Mouse (Mus musculus) heart, adult 2 months (tissue): ENCODE results near the gene Wdr24.

Experiments
- CTCF ChIP-seq: fragments of 200-600 bp; IDR thresholded peaks from 2 replicates; pipeline ENCODE4 v1.8.1; 2022; ENCODE audit warnings: antibody characterized with exemption, mild to moderate bottlenecking, moderate library complexity
- EP300 ChIP-seq: fragments of 200-500 bp; IDR thresholded peaks from 2 replicates; pipeline ENCODE4 v1.6.1; 2011; ENCODE audit warnings: low read depth, low read length, control low read depth; ENCODE audit not compliant: insufficient read depth
- POLR2A ChIP-seq: fragments of 200-500 bp; IDR thresholded peaks from 2 replicates; pipeline ENCODE4 v1.6.1; 2011; ENCODE audit warnings: mild to moderate bottlenecking, low read depth, low read length, control low read depth; ENCODE audit not compliant: insufficient read depth

- no peak for TF ChIP-seq POLR2A
- TF ChIP-seq CTCF: no peak
- TF ChIP-seq EP300: no peak
Measured at GRCm38 (mm10) chr17:25834595-25835222, 11.3 kb downstream of the Wdr24 start.
